Mouse (Mus musculus): ENCODE measurements at regions not wholly inside any gene's neighbourhood (a gene's known extent, or its start where the extent isn't known, plus 50 kb on each side); places are given as distances from the start of the nearest gene placed in this dataset.
"Not testable (repeated sequence)": the region's sequence is repeated elsewhere in the genome, so short reads cannot be mapped to it uniquely, and the experiment has no call there.

DNA sequence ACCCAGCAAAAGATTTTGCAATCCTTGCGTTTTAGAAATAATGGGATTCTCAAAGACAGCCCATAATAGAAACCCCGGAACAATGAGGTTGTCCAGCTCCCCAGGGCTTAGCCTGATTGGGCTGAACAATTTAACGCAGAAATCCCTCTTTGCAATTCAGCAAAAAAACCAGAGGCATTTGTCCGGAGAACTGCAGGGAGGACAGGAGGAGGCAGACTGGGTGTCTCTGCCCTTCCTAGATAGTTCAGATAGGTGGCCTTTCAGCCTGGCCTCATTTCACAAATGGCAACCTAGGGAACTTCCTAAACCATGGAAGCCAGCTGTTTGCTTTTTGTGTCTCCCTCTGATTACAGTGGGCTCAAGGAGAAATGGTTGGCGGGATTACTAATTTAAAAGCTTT lies 71.0 kb upstream of the Adtrp start:
- no peaks in the 10 kb centered on the region for H3K27me3 ChIP-seq (ENCODE audit: control insufficient read depth, insufficient read depth, low read length)
- ATAC-seq (ENCODE audit: insufficient number of reproducible peaks, insufficient read depth, low FRiP score, low read depth) = no peak
- H3K4me3 ChIP-seq (ENCODE audit: control insufficient read depth in 1 of 2, insufficient read depth in 1 of 2, low read depth in 1 of 2, low read length in 2 of 2) = no peak overlapping the region
- no peak overlapping the region for H3K9ac ChIP-seq (ENCODE audit: low read length)
- H3K9me3 ChIP-seq (ENCODE audit: control insufficient read depth, low read length) = no peaks in the 10 kb centered on the region
- H3K4me1 ChIP-seq (ENCODE audit: control insufficient read depth in 2 of 2, insufficient read depth in 2 of 2, low read length in 2 of 2) = no peaks in the 10 kb centered on the region
- H3K36me3 ChIP-seq (ENCODE audit: control insufficient read depth, insufficient read depth, low read length) = no peaks in the 10 kb centered on the region
- WGBS = 61% methylated on average over 5 of the region's 5 CpGs
- H3K4me2 ChIP-seq (ENCODE audit: low read length) = no peak overlapping the region
- H3K27ac ChIP-seq (replicated peaks in 1 of 2; ENCODE audit: control insufficient read depth in 1 of 2, insufficient read depth in 1 of 2, low read depth in 2 of 2, low read length in 2 of 2) = no peak overlapping the region

DNA sequence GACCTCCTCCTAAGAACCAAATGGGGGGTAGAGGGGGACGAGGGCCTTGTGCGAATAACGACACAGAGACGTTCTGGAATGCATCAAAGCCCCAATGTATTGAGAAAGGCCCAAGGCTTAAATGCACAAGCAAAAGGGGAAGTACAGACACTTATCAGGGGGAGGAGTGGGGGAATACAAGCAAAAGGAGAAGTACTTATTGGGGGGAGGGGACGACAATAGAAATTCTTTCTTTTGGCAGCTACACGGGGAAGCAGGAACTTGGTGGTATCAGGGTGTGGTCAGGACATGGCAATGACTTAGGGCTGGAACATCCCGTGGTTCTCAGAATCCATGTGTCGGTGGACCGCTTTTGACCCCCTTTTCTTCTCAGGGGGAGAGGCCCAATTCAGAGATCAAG lies 68.3 kb upstream of the Adtrp start:
- H3K9ac ChIP-seq (ENCODE audit: low read length); H3K4me3 ChIP-seq (ENCODE audit: control insufficient read depth in 1 of 2, insufficient read depth in 1 of 2, low read depth in 1 of 2, low read length in 2 of 2); H3K36me3 ChIP-seq (ENCODE audit: control insufficient read depth, insufficient read depth, low read length); ATAC-seq (ENCODE audit: insufficient number of reproducible peaks, insufficient read depth, low FRiP score, low read depth); H3K27me3 ChIP-seq (ENCODE audit: control insufficient read depth, insufficient read depth, low read length); H3K4me2 ChIP-seq (ENCODE audit: low read length); H3K27ac ChIP-seq (replicated peaks in 1 of 2; ENCODE audit: control insufficient read depth in 1 of 2, insufficient read depth in 1 of 2, low read depth in 2 of 2, low read length in 2 of 2); H3K4me1 ChIP-seq (ENCODE audit: control insufficient read depth in 2 of 2, insufficient read depth in 2 of 2, low read length in 2 of 2); H3K9me3 ChIP-seq (ENCODE audit: control insufficient read depth, low read length): not testable (repeated sequence)
- WGBS = 77% methylated on average over 9 of the region's 9 CpGs

DNA sequence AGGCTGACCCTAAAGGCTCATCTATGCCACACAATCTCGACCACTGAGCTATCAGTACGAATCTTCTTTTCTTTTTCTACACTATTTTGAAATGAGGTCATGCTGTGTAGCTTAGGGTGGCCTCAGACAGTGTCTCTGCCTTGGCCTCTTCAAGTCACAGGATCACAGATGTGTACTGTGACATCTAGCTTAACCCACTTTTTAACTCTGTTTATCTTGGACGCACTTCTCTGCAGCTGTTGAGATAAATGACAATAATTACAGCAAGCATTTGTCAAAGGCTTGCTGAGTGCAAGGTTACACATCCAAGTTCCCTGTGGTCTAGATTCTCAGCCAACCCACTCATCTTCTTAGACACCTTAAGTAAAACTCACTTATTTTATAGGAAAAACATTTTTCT lies 63.3 kb upstream of the Adtrp start:
- H3K4me3 ChIP-seq (ENCODE audit: control insufficient read depth in 1 of 2, insufficient read depth in 1 of 2, low read depth in 1 of 2, low read length in 2 of 2) = no peak overlapping the region
- no peaks in the 10 kb centered on the region for H3K9me3 ChIP-seq (ENCODE audit: control insufficient read depth, low read length)
- WGBS = 50% methylated on average over 3 of the region's 3 CpGs
- H3K9ac ChIP-seq (ENCODE audit: low read length) = no peak overlapping the region
- H3K4me2 ChIP-seq (ENCODE audit: low read length) = no peak overlapping the region
- H3K36me3 ChIP-seq (ENCODE audit: control insufficient read depth, insufficient read depth, low read length) = no peaks in the 10 kb centered on the region
- no peaks in the 10 kb centered on the region for H3K27me3 ChIP-seq (ENCODE audit: control insufficient read depth, insufficient read depth, low read length)
- no peak overlapping the region for H3K27ac ChIP-seq (replicated peaks in 1 of 2; ENCODE audit: control insufficient read depth in 1 of 2, insufficient read depth in 1 of 2, low read depth in 2 of 2, low read length in 2 of 2)
- no peak for ATAC-seq (ENCODE audit: insufficient number of reproducible peaks, insufficient read depth, low FRiP score, low read depth)
- no peaks in the 10 kb centered on the region; a peak in 1 of 4 replicates for H3K4me1 ChIP-seq (ENCODE audit: control insufficient read depth in 2 of 2, insufficient read depth in 2 of 2, low read length in 2 of 2)

DNA sequence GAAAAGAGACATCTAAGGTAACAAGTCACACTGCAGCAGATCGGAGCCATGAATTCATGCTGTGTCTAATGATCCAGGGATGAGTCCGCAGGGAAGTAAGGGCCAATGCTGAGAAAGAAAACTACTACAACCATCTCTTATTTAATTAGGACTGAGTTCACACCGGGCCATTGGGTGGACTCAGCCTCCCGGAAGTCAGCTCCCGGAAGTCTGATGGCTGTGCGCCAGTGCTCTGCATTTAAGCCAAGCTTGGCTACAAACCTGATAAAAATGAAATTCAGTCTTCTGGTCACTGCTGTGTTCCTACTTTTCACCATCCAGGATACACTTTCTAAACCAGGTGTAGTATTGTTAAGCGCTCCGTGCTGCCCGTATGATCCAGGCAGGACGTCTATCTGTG lies 62.8 kb upstream of the Adtrp start:
- H3K36me3 ChIP-seq (ENCODE audit: control insufficient read depth, insufficient read depth, low read length) = no peaks in the 10 kb centered on the region
- no peak overlapping the region for H3K4me2 ChIP-seq (ENCODE audit: low read length)
- no peaks in the 10 kb centered on the region for H3K9me3 ChIP-seq (ENCODE audit: control insufficient read depth, low read length)
- no peak overlapping the region for H3K27ac ChIP-seq (replicated peaks in 1 of 2; ENCODE audit: control insufficient read depth in 1 of 2, insufficient read depth in 1 of 2, low read depth in 2 of 2, low read length in 2 of 2)
- 75% methylated on average over 10 of the region's 10 CpGs for WGBS
- H3K9ac ChIP-seq (ENCODE audit: low read length) = no peak overlapping the region
- no peaks in the 10 kb centered on the region for H3K27me3 ChIP-seq (ENCODE audit: control insufficient read depth, insufficient read depth, low read length)
- ATAC-seq (ENCODE audit: insufficient number of reproducible peaks, insufficient read depth, low FRiP score, low read depth) = no peak
- no peak overlapping the region for H3K4me3 ChIP-seq (ENCODE audit: control insufficient read depth in 1 of 2, insufficient read depth in 1 of 2, low read depth in 1 of 2, low read length in 2 of 2)
- H3K4me1 ChIP-seq (ENCODE audit: control insufficient read depth in 2 of 2, insufficient read depth in 2 of 2, low read length in 2 of 2) = no peaks in the 10 kb centered on the region; a peak in 1 of 4 replicates

DNA sequence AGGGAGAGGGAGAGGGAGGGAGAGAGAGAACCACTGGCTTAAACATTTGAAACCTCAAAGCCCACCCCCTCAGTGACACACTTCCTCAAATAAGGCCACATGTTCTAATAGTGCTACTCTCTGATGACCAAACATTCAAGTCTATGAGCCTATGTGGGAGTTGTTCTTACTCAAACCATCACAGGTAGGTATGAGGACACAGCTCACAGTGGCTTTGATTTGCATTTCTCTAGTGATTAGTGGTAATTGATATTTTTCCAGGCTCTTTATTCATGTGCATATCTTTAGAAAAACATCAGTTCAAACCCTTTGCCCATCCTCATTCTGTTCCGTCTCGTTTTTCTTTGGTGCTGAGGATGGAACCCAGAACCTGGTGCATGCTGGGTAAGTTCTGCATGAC lies 59.5 kb upstream of the Adtrp start:
- WGBS = 81% methylated on average over 2 of the region's 2 CpGs
- ATAC-seq (ENCODE audit: insufficient number of reproducible peaks, insufficient read depth, low FRiP score, low read depth) = no peak

DNA sequence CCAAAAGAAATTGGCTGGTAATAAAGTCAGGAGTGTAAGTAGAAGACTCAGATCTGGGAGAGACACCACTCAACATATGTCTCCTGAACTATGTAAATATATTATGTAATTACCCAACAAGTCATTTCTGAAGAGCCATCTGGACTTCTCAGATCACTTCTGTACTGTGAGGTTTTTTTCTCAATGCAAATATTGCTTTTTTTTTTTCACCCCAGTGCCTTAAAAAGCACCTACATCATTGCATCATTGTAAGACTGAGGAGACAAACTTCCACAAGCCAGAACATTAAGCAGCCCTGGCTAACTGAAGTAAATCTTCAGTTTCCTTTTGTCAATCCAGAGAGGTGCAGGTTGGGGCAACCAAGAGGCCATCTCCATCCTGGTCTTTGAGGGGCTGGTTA lies 55.8 kb upstream of the Adtrp start:
- H3K4me3 ChIP-seq (ENCODE audit: control insufficient read depth in 1 of 2, insufficient read depth in 1 of 2, low read depth in 1 of 2, low read length in 2 of 2) = no peak overlapping the region
- H3K9ac ChIP-seq (ENCODE audit: low read length) = no peak overlapping the region
- no peaks in the 10 kb centered on the region for H3K36me3 ChIP-seq (ENCODE audit: control insufficient read depth, insufficient read depth, low read length)
- no peak overlapping the region for H3K4me2 ChIP-seq (ENCODE audit: low read length)
- H3K9me3 ChIP-seq (ENCODE audit: control insufficient read depth, low read length) = no peaks in the 10 kb centered on the region
- no peak overlapping the region for H3K27ac ChIP-seq (replicated peaks in 1 of 2; ENCODE audit: control insufficient read depth in 1 of 2, insufficient read depth in 1 of 2, low read depth in 2 of 2, low read length in 2 of 2)
- ATAC-seq (ENCODE audit: insufficient number of reproducible peaks, insufficient read depth, low FRiP score, low read depth) = no peak
- no peaks in the 10 kb centered on the region for H3K27me3 ChIP-seq (ENCODE audit: control insufficient read depth, insufficient read depth, low read length)
- no peaks in the 10 kb centered on the region for H3K4me1 ChIP-seq (ENCODE audit: control insufficient read depth in 2 of 2, insufficient read depth in 2 of 2, low read length in 2 of 2)

More for the DNA sequence above, 59.5 kb upstream of the Adtrp start:
- H3K27me3 ChIP-seq (ENCODE audit: control insufficient read depth, insufficient read depth, low read length) = no peaks in the 10 kb centered on the region
- no peak overlapping the region for H3K4me3 ChIP-seq (ENCODE audit: control insufficient read depth in 1 of 2, insufficient read depth in 1 of 2, low read depth in 1 of 2, low read length in 2 of 2)
- H3K9ac ChIP-seq (ENCODE audit: low read length) = no peak overlapping the region
- H3K4me1 ChIP-seq (ENCODE audit: control insufficient read depth in 2 of 2, insufficient read depth in 2 of 2, low read length in 2 of 2) = no peaks in the 10 kb centered on the region; a peak in 1 of 4 replicates
- no peak overlapping the region for H3K4me2 ChIP-seq (ENCODE audit: low read length)
- H3K36me3 ChIP-seq (ENCODE audit: control insufficient read depth, insufficient read depth, low read length) = no peaks in the 10 kb centered on the region
- H3K9me3 ChIP-seq (ENCODE audit: control insufficient read depth, low read length) = no peaks in the 10 kb centered on the region
- no peak overlapping the region for H3K27ac ChIP-seq (replicated peaks in 1 of 2; ENCODE audit: control insufficient read depth in 1 of 2, insufficient read depth in 1 of 2, low read depth in 2 of 2, low read length in 2 of 2)

- Histone ChIP-seq H3K4me3 (ENCODE audit: control insufficient read depth in 1 of 2, insufficient read depth in 1 of 2, low read depth in 1 of 2, low read length in 2 of 2) (no peak overlapping the region), H3K9me3 (ENCODE audit: control insufficient read depth, low read length) (no peaks in the 10 kb centered on the region), H3K9ac (ENCODE audit: low read length) (no peak overlapping the region), H3K4me2 (ENCODE audit: low read length) (no peak overlapping the region), H3K36me3 (ENCODE audit: control insufficient read depth, insufficient read depth, low read length) (no peaks in the 10 kb centered on the region), H3K27ac (replicated peaks in 1 of 2; ENCODE audit: control insufficient read depth in 1 of 2, insufficient read depth in 1 of 2, low read depth in 2 of 2, low read length in 2 of 2) (no peak overlapping the region), H3K4me1 (ENCODE audit: control insufficient read depth in 2 of 2, insufficient read depth in 2 of 2, low read length in 2 of 2) (no peaks in the 10 kb centered on the region), H3K27me3 (ENCODE audit: control insufficient read depth, insufficient read depth, low read length) (no peaks in the 10 kb centered on the region)
- 84% methylated on average over 13 of the region's 13 CpGs for WGBS
- no peak for ATAC-seq (ENCODE audit: insufficient number of reproducible peaks, insufficient read depth, low FRiP score, low read depth)
Observed at GRCm38 (mm10) chr13:41899837-41900463, 52.5 kb upstream of the Adtrp start.

DNA sequence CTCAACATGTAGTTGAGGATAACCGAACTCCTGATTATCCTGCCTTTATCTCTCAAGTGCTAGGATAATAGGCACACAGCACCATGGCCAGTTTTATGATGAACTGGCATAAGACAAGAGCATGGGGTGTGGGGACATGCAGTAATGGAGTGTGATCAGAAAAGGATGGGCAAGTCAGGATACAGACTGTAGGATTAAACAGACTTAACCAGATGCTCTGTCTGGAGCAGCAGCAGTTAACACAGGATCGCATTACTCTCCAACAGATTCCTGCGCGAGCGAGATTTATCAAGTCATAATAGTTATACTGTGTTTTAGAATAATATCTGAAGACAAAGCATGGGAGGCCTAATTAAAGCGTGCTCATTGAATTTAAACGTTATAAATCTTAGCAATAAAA lies 51.8 kb upstream of the Adtrp start:
- Histone ChIP-seq H3K27me3 (ENCODE audit: control insufficient read depth, insufficient read depth, low read length) (no peaks in the 10 kb centered on the region), H3K4me3 (ENCODE audit: control insufficient read depth in 1 of 2, insufficient read depth in 1 of 2, low read depth in 1 of 2, low read length in 2 of 2) (no peak overlapping the region), H3K9me3 (ENCODE audit: control insufficient read depth, low read length) (no peaks in the 10 kb centered on the region), H3K4me1 (ENCODE audit: control insufficient read depth in 2 of 2, insufficient read depth in 2 of 2, low read length in 2 of 2) (no peaks in the 10 kb centered on the region), H3K36me3 (ENCODE audit: control insufficient read depth, insufficient read depth, low read length) (no peaks in the 10 kb centered on the region), H3K4me2 (ENCODE audit: low read length) (no peak overlapping the region), H3K27ac (replicated peaks in 1 of 2; ENCODE audit: control insufficient read depth in 1 of 2, insufficient read depth in 1 of 2, low read depth in 2 of 2, low read length in 2 of 2) (no peak overlapping the region), H3K9ac (ENCODE audit: low read length) (no peak overlapping the region)
- WGBS = 85% methylated on average over 7 of the region's 7 CpGs
- ATAC-seq (ENCODE audit: insufficient number of reproducible peaks, insufficient read depth, low FRiP score, low read depth) = no peak
